Mouse (Mus musculus): ENCODE data around the gene Cx3cl1. TPM values are rescaled to one million over a fixed set of nuclear protein-coding genes. Genes with fewer than 3 reads are reported as not detected.

Gene Cx3cl1
- total RNA-seq, 2 experiments from 2014 or later, result 2.2 to 4.0 TPM

DNA sequence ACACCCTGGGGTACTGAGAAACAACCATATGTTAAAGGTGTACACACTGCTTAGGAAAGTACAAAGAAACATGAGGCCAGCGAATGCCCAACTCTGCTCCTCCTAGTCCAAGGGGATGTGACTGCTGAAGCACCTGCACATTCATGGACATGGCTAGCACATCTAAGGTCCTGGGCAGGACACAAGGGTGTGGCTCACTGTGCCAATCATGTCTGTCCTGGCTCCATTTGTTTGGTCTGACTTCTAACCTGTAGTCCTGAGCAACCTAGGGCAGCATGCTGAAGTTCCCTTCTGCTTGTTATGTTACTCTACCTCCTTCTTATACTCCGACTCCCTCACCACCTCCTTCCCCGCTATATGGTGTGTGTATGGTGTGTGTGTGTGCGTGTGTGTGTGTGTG is 22.6 kb downstream of the Cx3cl1 start:
- DNase-seq (ENCODE audit: low spot score), result no peak
- intact Hi-C loops (cut with DNase I), result no loop called here

DNA sequence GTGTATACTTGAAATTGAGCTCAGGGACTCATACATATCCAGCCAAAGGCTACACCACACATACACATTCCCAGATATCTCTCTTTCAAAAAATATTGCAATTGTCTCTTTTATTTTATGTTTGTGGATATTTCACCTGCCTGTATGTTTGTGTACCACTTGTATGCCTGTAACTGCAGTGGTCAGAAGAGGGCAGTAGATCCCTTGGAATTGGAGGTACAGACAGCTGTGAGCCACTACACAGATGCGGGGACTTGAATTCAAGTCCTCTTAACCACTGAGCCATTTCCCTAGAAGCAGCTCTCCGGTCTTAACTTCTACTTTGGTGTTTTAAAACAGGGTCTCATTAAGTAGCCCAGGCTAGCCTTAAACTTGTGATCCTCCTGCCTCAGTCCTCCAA is 23.0 kb downstream of the Cx3cl1 start:
- intact Hi-C loops (cut with DNase I), result no loop called here

DNA sequence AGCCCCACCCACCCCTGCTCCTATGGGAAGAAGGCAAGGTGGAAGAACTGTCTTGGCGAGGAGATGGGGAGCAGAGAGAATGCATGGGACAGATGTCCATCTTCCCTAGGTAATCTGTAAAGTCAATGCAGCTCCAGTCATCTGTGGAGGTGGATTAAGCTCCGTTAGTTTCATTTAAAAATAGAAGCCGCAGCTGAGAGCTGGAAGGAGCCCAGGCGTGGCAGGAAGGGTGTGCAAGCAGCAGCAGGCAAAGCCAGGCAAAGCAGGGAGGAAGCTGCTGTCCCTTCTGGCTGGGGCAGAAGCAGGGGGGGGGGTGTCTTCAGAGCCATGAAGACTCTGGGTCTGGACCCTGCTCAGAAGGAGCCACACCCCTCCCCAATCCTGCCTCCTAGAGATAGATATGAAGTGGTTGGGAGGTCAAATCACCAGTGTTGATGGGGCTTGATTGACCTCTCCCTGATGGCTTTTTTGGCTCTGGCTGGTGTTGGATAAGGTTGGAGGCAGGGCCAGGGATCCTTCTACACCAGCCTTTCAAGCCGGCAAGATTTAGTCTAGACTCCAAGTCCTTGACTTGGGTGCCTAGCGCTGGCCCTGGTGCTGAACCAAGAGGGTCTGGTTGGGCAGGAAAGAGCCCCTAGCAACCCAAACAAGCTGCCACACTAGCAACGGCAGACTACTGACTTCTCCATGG is 28.6 kb downstream of the Cx3cl1 start:
- DNase-seq (ENCODE audit: low spot score), result no peak
- intact Hi-C loops (cut with DNase I), result no loop called here

More for the DNA sequence above, 23.0 kb downstream of the Cx3cl1 start:
- DNase-seq (ENCODE audit: low spot score), result no peak

GRCm38 (mm10) chr8:94801293-94802095 is 29.7 kb downstream of the Cx3cl1 start:
- intact Hi-C loops (cut with DNase I), result no loop called here
- DNase-seq (ENCODE audit: low spot score), result no peak

- DNase-seq (ENCODE audit: low spot score), result no peak
- intact Hi-C loops (cut with DNase I), result no loop called here
Observed at GRCm38 (mm10) chr8:94802375-94802774, 30.6 kb downstream of the Cx3cl1 start.

- no peak for DNase-seq (ENCODE audit: low spot score)
- intact Hi-C loops (cut with DNase I), result no loop called here
Observed at GRCm38 (mm10) chr8:94803551-94803950, 31.7 kb downstream of the Cx3cl1 start.

- intact Hi-C loops (cut with DNase I), result no loop called here
- DNase-seq (ENCODE audit: low spot score), result no peak
Observed at GRCm38 (mm10) chr8:94804546-94805340, 32.9 kb downstream of the Cx3cl1 start.

- intact Hi-C loops (cut with DNase I), result no loop called here
- no peak for DNase-seq (ENCODE audit: low spot score)
Observed at GRCm38 (mm10) chr8:94805811-94806210, 34.0 kb downstream of the Cx3cl1 start.

DNA sequence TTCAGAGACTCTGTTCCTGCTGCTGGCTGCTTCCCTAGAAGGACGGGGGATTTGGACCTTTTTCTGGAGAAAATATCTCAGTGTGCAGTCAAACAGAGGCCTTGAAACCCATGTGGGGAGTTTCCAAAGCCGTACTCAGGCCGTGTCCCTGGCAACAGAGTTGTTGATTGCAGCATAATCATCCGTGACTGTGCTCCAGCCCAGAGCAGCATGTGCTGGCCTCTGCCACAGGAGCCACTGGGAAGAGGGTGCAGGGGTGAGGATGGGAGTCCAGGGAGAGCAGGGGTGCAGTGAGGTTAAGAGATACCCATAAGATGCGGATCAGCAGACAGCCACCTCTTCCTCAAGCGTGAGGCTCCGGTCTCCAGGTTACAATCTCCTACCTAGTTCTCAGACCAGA is 35.7 kb downstream of the Cx3cl1 start:
- intact Hi-C loops (cut with DNase I), result no loop called here
- no peak for DNase-seq (ENCODE audit: low spot score)

DNA sequence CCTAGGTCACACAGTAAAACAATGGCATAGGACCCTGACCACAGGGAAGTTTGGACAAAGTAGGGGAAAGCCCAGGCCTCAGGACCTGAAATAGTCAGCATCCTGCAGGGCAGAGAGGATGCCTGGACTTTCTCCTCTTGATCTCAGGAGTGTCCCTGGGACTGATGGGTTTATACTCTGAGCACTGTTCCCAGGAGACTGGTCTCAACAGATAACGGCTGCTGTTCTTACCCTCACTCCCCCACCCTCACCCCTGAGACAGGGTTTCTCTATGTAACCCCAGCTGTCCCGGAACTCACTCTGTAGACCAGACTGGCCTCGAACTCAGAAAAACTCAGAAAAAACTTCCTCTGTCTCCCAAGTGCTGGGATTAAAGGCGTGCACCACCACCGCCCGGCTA is 36.6 kb downstream of the Cx3cl1 start:
- intact Hi-C loops (cut with DNase I), result no loop called here
- no peak for DNase-seq (ENCODE audit: low spot score)

DNA sequence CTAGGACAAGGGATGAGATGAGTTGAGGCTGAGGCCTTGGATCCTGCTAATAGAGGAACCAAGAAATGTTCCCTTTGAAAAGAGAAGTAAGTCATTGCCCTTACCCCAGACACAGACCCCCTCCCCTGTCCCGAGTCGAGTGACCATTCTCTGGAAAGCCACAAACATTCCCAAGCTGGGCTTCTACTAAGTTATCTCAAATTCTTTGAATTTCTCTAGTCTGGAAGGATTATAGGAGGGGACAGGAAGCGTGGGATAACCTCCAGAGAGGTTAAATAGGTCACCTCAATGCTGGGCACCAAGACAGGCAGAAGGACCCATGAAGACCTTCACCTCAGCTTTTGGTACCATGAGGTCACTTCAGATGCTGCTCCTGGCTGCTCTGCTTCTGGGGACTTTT is 38.3 kb downstream of the Cx3cl1 start, which contains the start of gene Ccl17:
Gene Ccl17 (plus strand): TSS at position 301 of the 400 bp plus-strand sequence.
- DNase-seq (ENCODE audit: low spot score), result no peak
- intact Hi-C loops (cut with DNase I), result loop anchor here (2.0 to 5.0 kb wide), 3 partner anchors 25 to 283 kb away; partner anchors contain the start of genes Fam192a and Rspry1

- intact Hi-C loops (cut with DNase I), result loop anchor here (2.0 to 5.0 kb wide), 3 partner anchors 26 to 284 kb away; partner anchors contain the start of genes Fam192a and Rspry1
- no peak for DNase-seq (ENCODE audit: low spot score)
Observed at GRCm38 (mm10) chr8:94810855-94811254, 39.0 kb downstream of the Cx3cl1 start.

GRCm38 (mm10) chr8:94811654-94812053 is 39.8 kb downstream of the Cx3cl1 start:
- intact Hi-C loops (cut with DNase I), result loop anchor here (1.0 to 5.0 kb wide), 4 partner anchors 27 to 284 kb away; partner anchors contain the start of genes Fam192a and Rspry1
- no peak for DNase-seq (ENCODE audit: low spot score)

GRCm38 (mm10) chr8:94812645-94813098 is 40.9 kb downstream of the Cx3cl1 start:
- intact Hi-C loops (cut with DNase I), result loop anchor here (1.0 to 5.0 kb wide), 3 partner anchors 108 to 285 kb away; partner anchors contain the start of genes Fam192a and Rspry1
- peak; percentile 51 for DNase-seq (ENCODE audit: low spot score)

DNA sequence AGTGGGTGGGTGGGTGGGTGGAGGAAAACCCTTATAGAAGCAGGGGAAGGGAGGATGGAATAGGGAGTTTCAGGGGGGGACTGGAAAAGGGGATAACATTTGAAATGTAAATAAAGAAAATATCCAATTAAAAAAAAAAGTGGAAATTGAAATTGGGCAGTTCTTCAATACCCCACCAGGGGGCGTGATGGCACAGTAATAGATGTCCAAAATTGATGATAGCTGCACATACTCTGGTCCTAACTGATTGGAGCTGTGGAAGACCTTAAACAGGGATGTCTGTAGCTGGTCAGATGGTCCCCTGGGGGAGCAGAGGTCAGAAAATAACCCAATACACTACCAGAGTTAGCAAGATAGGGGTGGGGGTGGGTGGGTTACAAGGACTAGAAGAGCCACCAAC is 42.7 kb downstream of the Cx3cl1 start:
- intact Hi-C loops (cut with DNase I), result loop anchor here (2.0 to 5.0 kb wide), 3 partner anchors 94 to 287 kb away; partner anchors contain the start of genes Fam192a and Rspry1
- DNase-seq (ENCODE audit: low spot score), result no peak

DNA sequence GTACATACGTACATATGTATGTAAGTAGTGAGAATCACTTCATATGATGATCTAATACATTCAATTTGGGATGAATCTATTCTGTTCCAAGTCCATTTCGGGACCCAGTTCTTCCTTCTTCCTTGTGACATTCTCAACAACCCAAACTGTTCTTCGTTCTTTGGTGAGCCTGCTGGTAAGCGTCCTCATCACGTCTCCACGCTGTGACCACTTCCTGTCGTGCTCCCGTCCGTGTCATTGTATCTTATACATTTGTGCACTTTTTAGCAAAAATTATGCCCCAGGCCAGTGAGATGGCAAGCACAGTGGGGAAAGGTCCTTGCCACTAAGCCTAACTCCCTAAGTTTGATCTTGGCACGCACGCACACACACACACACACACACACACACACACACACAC is 46.1 kb downstream of the Cx3cl1 start:
- DNase-seq (ENCODE audit: low spot score), result no peak
- intact Hi-C loops (cut with DNase I), result no loop called here

- DNase-seq (ENCODE audit: low spot score), result no peak
- intact Hi-C loops (cut with DNase I), result no loop called here
Observed at GRCm38 (mm10) chr8:94819671-94820179, 47.9 kb downstream of the Cx3cl1 start.

GRCm38 (mm10) chr8:94820553-94820952 is 48.7 kb downstream of the Cx3cl1 start:
- intact Hi-C loops (cut with DNase I), result no loop called here
- no peak for DNase-seq (ENCODE audit: low spot score)

DNA sequence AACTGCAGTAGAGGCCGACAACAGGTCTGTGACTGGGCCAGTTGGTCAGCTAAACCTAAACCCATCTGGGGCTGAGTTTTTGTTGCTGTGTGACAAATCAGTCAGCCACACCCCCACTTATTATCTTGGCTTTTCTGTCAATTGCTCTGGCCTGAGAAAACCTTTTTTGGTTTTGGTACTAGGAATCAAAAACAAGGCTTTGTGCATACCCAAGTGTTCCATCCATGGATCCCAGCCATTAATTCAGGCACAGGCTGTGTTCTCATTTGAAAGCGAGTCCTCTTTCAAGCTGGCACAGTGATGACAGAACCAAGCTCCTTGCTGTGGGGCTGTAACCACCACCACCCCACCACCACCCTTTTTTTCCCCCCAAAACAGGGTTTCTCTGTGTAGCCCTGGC is 49.6 kb downstream of the Cx3cl1 start:
- DNase-seq (ENCODE audit: low spot score), result no peak
- intact Hi-C loops (cut with DNase I), result no loop called here

Measured in heart, postnatal 25 days (tissue).